Mouse (Mus musculus) embryonic facial prominence, embryonic 13.5 days (tissue): ENCODE measurements around the gene Ppp6r3. TPM values are rescaled to one million over a fixed set of nuclear protein-coding genes. Genes with fewer than 3 reads are reported as not detected.

ENCODE experiments used
- ATAC-seq: fragments of 200-750 bp; cut with Nextera tagmentation; 2 replicates; pipeline ENCODE4 v1.8.0; 2017; ENCODE audit warnings: low read depth; ENCODE audit not compliant: insufficient number of reproducible peaks, insufficient read depth, low FRiP score, low TSS enrichment
- H3K27ac ChIP-seq: fragments of 300-500 bp; sonication (generic); 2 replicates; pipeline ENCODE4 v1.5.1; 2015; ENCODE audit warnings: moderate library complexity, mild to moderate bottlenecking, inconsistent platforms
- H3K27me3 ChIP-seq: fragments of 300-500 bp; sonication (generic); 2 replicates; pipeline ENCODE4 v1.6.1; 2015; ENCODE audit warnings: mild to moderate bottlenecking, inconsistent platforms
- H3K36me3 ChIP-seq: fragments of 300-500 bp; sonication (generic); 2 replicates; pipeline ENCODE4 v1.6.1; 2015; ENCODE audit warnings: mild to moderate bottlenecking, inconsistent platforms
- H3K4me1 ChIP-seq: fragments of 300-500 bp; sonication (generic); 2 replicates; pipeline ENCODE4 v1.6.1; 2015; ENCODE audit warnings: inconsistent platforms
- H3K4me2 ChIP-seq: fragments of 300-500 bp; sonication (generic); 2 replicates; pipeline ENCODE4 v1.6.1; 2015; ENCODE audit warnings: moderate library complexity, mild to moderate bottlenecking, inconsistent platforms
- H3K4me3 ChIP-seq: fragments of 300-500 bp; sonication (generic); 2 replicates; pipeline ENCODE4 v1.5.1; 2015; ENCODE audit warnings: mild to moderate bottlenecking, inconsistent platforms
- H3K9ac ChIP-seq: fragments of 300-500 bp; sonication (generic); 2 replicates; pipeline ENCODE4 v1.6.1; 2015; ENCODE audit warnings: mild to moderate bottlenecking, inconsistent platforms
- H3K9me3 ChIP-seq: fragments of 300-500 bp; sonication (generic); 2 replicates; pipeline ENCODE4 v1.6.1; 2016; ENCODE audit warnings: inconsistent platforms
- WGBS: fragments of 180-500 bp; shearing (Covaris S2); methylation state at CpG from one replicate; pipeline ENCODE4 v1.1.7; 2015; ENCODE audit warnings: mixed read lengths; 5-methylcytosine and 5-hydroxymethylcytosine counted together
- polyA plus RNA-seq: library from polyadenylated mRNA; unstranded; fragments of >200 nt; fragmentation: Nextera tagmentation; extraction: Ambion mirVana; gene quantifications from 2 replicates; pipeline ENCODE4 v1.2.1, GENCODE M21; 2015

The Ppp6r3 gene
- polyA plus RNA-seq, 1 experiment from 2014 or later, result 63.9 TPM

DNA sequence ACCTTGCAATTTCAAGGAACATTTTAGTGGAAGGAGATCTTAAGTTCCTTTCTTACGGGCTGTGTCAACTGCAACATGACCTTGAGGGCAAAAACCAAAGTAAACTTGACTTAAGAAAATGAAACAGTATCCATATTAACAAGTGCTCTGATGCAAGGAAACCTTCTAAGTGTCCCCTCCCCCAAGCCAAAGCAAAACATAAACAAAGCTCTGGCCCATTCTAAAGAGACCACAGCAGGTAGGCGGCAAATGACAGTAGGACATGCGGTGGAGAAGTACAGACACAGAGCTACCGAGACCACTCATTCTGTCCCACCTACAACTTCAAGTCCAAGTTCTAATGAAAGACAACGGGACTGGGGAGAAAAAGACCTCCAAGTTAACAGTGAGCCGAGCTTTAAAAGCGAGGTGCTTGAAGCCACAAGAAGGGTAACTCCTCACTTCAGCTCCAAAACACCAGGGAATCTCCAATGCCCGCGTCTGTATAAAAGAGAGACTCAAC is 905 bp downstream of the Ppp6r3 start:
- WGBS, result under 1% methylated on average over 9 of the region's 9 CpGs
- H3K36me3 ChIP-seq, result no peaks in the 10 kb centered on the region
- H3K27ac ChIP-seq, result peak overlapping the region; percentile 95
- no peaks in the 10 kb centered on the region for H3K27me3 ChIP-seq
- peak overlapping the region; percentile 86 for H3K4me2 ChIP-seq
- peaks cover 23% of the 10 kb centered on the region for H3K4me1 ChIP-seq
- no peaks in the 10 kb centered on the region for H3K9me3 ChIP-seq
- H3K9ac ChIP-seq, result peak overlapping the region; percentile 90
- H3K4me3 ChIP-seq, result peak overlapping the region; percentile 88
- no peak for ATAC-seq

DNA sequence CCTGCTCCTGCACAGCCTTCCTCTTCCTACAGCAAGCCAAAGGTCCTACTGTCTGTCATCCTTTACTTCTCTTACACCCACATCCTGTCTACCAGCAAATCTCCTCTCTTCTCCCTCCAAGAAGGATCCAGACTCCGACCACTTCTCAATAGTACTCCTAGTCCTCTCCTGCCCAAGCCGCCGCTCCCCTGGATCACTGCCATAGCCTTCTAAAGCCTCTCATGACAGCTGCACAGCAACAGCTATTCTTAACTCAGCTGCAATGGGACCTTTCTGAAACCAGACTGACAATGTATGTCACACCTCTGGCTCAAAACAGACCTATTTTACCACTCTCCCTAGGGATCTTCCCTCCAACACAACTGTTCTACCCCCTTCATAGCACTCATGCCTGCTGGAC is 11.2 kb downstream of the Ppp6r3 start:
- Histone ChIP-seq H3K4me2 (no peak overlapping the region), H3K9me3 (no peaks in the 10 kb centered on the region), H3K4me3 (no peak overlapping the region), H3K36me3 (peaks cover 7% of the 10 kb centered on the region; the same call in 1 of the 2 replicates), H3K27me3 (no peaks in the 10 kb centered on the region), H3K27ac (no peak overlapping the region), H3K4me1 (peaks cover 12% of the 10 kb centered on the region), H3K9ac (no peak overlapping the region)
- WGBS, result 88% methylated on average over 3 of the region's 3 CpGs
- no peak for ATAC-seq

- Histone ChIP-seq H3K9me3 (no peaks in the 10 kb centered on the region), H3K9ac (no peak overlapping the region), H3K36me3 (peaks cover 7% of the 10 kb centered on the region; the same call in 1 of the 2 replicates), H3K4me1 (peaks cover 7% of the 10 kb centered on the region), H3K27me3 (no peaks in the 10 kb centered on the region), H3K4me3 (no peak overlapping the region), H3K4me2 (no peak overlapping the region), H3K27ac (no peak overlapping the region)
- WGBS, result 91% methylated on average over 6 of the region's 6 CpGs
- ATAC-seq, result no peak
Observed at GRCm38 (mm10) chr19:3562752-3563151, 12.8 kb downstream of the Ppp6r3 start.

- Histone ChIP-seq H3K27ac (no peak overlapping the region), H3K9ac (no peak overlapping the region), H3K36me3 (peaks cover 7% of the 10 kb centered on the region; the same call in 1 of the 2 replicates), H3K4me2 (no peak overlapping the region), H3K27me3 (no peaks in the 10 kb centered on the region), H3K9me3 (no peaks in the 10 kb centered on the region), H3K4me1 (peaks cover 5% of the 10 kb centered on the region; the same call in 1 of the 2 replicates), H3K4me3 (no peak overlapping the region)
- no peak for ATAC-seq
- WGBS, result 93% methylated on average over 2 of the region's 2 CpGs
Observed at GRCm38 (mm10) chr19:3562298-3562697, 13.3 kb downstream of the Ppp6r3 start.

GRCm38 (mm10) chr19:3556169-3556827 is 19.3 kb downstream of the Ppp6r3 start:
- H3K9ac ChIP-seq, result no peak overlapping the region
- H3K27me3 ChIP-seq, result no peaks in the 10 kb centered on the region
- no peaks in the 10 kb centered on the region for H3K9me3 ChIP-seq
- no peak overlapping the region for H3K4me3 ChIP-seq
- ATAC-seq, result no peak
- 94% methylated on average over 2 of the region's 2 CpGs for WGBS
- 0 out of 2 replicates have a peak, but pooled peaks cover 3% of the 10 kb centered on the region for H3K4me1 ChIP-seq
- no peak overlapping the region for H3K4me2 ChIP-seq
- no peak overlapping the region for H3K27ac ChIP-seq
- H3K36me3 ChIP-seq, result peaks cover 4% of the 10 kb centered on the region; the same call in 1 of the 2 replicates

DNA sequence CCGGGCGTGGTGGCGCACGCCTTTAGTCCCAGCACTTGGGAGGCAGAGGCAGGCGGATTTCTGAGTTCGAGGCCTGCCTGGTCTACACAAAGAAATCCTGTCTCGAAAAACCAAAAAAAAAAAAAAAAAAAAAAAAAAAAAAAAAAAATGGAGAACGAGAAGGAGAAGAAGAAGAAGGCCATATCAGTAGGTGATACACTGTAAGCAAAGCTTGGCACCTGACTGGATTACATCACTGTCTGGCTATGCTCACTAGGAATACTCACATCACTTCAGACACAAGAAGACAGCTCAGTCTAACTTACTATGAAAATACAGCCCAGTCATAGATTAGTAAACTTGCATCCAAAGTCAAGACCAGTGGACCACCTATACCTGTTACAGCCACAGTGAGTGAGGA is 20.8 kb downstream of the Ppp6r3 start:
- no peak overlapping the region for H3K4me3 ChIP-seq
- no peak for ATAC-seq
- WGBS, result 94% methylated on average over 8 of the region's 8 CpGs

DNA sequence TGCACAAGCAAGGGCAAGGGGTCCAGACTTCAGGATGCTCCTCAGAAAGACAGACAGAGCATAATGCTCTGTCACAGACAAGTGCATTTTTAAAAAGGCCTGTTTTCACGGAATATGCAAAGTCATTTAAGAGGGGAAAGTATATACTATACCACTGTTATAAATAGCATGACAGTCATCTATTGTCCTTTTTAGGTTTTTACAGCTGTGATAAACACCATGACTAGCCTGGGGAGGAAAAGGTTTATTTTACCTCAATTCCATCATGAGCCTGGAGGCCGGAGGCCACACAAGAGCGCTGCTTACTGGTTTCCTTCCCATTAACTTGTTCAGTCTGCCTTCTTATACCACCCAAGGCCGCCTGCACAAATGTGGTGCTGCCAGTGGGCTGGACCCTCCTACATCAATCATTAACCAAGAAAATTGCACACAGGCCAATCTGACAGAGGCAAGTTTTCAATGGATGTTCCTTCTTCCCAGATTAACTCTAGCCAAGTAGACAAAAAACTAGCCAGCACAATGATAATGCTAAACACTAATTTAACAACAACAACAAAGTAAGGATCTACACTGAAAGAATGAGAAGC is 23.9 kb downstream of the Ppp6r3 start:
- 70% methylated on average over 4 of the region's 4 CpGs for WGBS
- no peak overlapping the region for H3K4me3 ChIP-seq
- H3K27me3 ChIP-seq, result no peaks in the 10 kb centered on the region
- no peak overlapping the region for H3K27ac ChIP-seq
- ATAC-seq, result no peak
- peaks cover 8% of the 10 kb centered on the region; the same call in 1 of the 2 replicates for H3K36me3 ChIP-seq
- no peak overlapping the region for H3K4me2 ChIP-seq
- no peaks in the 10 kb centered on the region for H3K9me3 ChIP-seq
- H3K4me1 ChIP-seq, result no peaks in the 10 kb centered on the region
- H3K9ac ChIP-seq, result no peak overlapping the region

More for the DNA sequence above, 20.8 kb downstream of the Ppp6r3 start:
- H3K27me3 ChIP-seq, result no peaks in the 10 kb centered on the region
- H3K9me3 ChIP-seq, result no peaks in the 10 kb centered on the region
- H3K4me2 ChIP-seq, result no peak overlapping the region
- no peak overlapping the region for H3K27ac ChIP-seq
- peaks cover 2% of the 10 kb centered on the region; the same call in 1 of the 2 replicates for H3K36me3 ChIP-seq
- no peak overlapping the region for H3K9ac ChIP-seq
- 0 out of 2 replicates have a peak, but pooled peaks cover 3% of the 10 kb centered on the region for H3K4me1 ChIP-seq

DNA sequence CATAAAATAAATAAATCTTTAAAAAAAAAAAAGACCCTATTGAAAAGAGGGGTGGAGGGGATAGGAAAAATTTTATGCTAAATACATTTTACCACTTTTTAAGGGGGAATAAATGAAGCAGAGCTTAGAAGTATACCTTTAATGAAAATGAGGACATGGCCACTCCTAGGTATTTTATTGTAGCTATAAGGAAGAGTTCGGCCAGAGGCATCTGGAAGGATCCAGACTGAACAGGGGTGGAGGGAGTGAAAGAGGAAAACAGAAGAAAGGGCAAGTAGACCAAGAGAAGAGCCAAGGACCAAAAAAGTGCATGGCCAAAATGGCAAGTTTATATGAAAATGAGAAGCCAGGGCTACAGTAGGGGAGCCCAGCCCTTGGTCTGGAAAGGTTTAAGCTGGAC is 25.4 kb downstream of the Ppp6r3 start:
- Histone ChIP-seq H3K9ac (no peak overlapping the region), H3K27ac (no peak overlapping the region), H3K27me3 (no peaks in the 10 kb centered on the region), H3K4me2 (no peak overlapping the region), H3K4me1 (no peaks in the 10 kb centered on the region; the same call in 1 of the 2 replicates), H3K4me3 (no peak overlapping the region), H3K9me3 (no peaks in the 10 kb centered on the region), H3K36me3 (peaks cover 8% of the 10 kb centered on the region; the same call in 1 of the 2 replicates)
- 93% methylated on average over 1 of the region's 1 CpGs for WGBS
- no peak for ATAC-seq

GRCm38 (mm10) chr19:3549263-3549662 is 26.3 kb downstream of the Ppp6r3 start:
- H3K27me3 ChIP-seq, result no peaks in the 10 kb centered on the region
- no peaks in the 10 kb centered on the region for H3K9me3 ChIP-seq
- WGBS, result 90% methylated on average over 1 of the region's 1 CpGs
- H3K9ac ChIP-seq, result no peak overlapping the region
- H3K36me3 ChIP-seq, result peaks cover 8% of the 10 kb centered on the region; the same call in 1 of the 2 replicates
- no peaks in the 10 kb centered on the region; the same call in 1 of the 2 replicates for H3K4me1 ChIP-seq
- H3K4me3 ChIP-seq, result no peak overlapping the region
- H3K4me2 ChIP-seq, result no peak overlapping the region
- no peak for ATAC-seq
- H3K27ac ChIP-seq, result no peak overlapping the region

- ATAC-seq, result no peak
- no peaks in the 10 kb centered on the region for H3K27me3 ChIP-seq
- no peak overlapping the region for H3K4me2 ChIP-seq
- no peak overlapping the region for H3K27ac ChIP-seq
- peaks cover 15% of the 10 kb centered on the region; the same call in 1 of the 2 replicates for H3K36me3 ChIP-seq
- H3K4me1 ChIP-seq, result peaks cover 3% of the 10 kb centered on the region; the same call in 1 of the 2 replicates
- no peaks in the 10 kb centered on the region for H3K9me3 ChIP-seq
- H3K4me3 ChIP-seq, result no peak overlapping the region
- WGBS, result 95% methylated on average over 1 of the region's 1 CpGs
- no peak overlapping the region for H3K9ac ChIP-seq
Observed at GRCm38 (mm10) chr19:3548311-3548710, 27.2 kb downstream of the Ppp6r3 start.

- no peak overlapping the region for H3K4me2 ChIP-seq
- no peaks in the 10 kb centered on the region for H3K9me3 ChIP-seq
- H3K36me3 ChIP-seq, result peaks cover 29% of the 10 kb centered on the region
- H3K27ac ChIP-seq, result no peak overlapping the region
- no peak overlapping the region for H3K4me3 ChIP-seq
- H3K27me3 ChIP-seq, result no peaks in the 10 kb centered on the region
- no peak overlapping the region for H3K9ac ChIP-seq
- WGBS, result 92% methylated on average over 2 of the region's 2 CpGs
- no peak for ATAC-seq
- H3K4me1 ChIP-seq, result peaks cover 3% of the 10 kb centered on the region; the same call in 1 of the 2 replicates
Observed at GRCm38 (mm10) chr19:3544995-3545394, 30.6 kb downstream of the Ppp6r3 start.

DNA sequence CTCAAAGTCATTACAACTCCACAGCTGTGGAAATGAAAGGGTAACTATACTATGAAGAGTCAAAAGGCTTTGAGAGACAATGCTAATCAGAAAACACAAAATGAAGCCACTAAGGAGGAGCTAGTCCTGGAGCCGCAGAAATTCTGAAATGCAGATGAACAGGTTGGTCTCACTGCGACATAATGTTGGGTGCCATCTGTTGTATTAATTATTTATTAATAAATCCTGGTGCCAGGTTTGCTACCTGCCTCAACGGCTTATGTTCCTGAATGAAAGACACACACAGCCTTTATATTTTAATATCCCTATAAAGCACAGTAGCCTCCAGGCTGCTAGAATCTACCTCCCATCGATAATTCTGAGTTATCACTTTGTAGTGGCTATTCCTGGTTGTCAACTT is 33.0 kb downstream of the Ppp6r3 start:
- H3K27me3 ChIP-seq, result no peaks in the 10 kb centered on the region
- H3K4me2 ChIP-seq, result no peak overlapping the region
- no peak overlapping the region for H3K27ac ChIP-seq
- no peak overlapping the region for H3K9ac ChIP-seq
- peaks cover 3% of the 10 kb centered on the region; the same call in 1 of the 2 replicates for H3K4me1 ChIP-seq
- no peaks in the 10 kb centered on the region for H3K9me3 ChIP-seq
- peaks cover 33% of the 10 kb centered on the region for H3K36me3 ChIP-seq
- no peak overlapping the region for H3K4me3 ChIP-seq
- no peak for ATAC-seq
- WGBS, result 96% methylated on average over 4 of the region's 4 CpGs
